Mouse (Mus musculus) liver, embryonic 14.5 days (tissue): ENCODE measurements around the gene Zfp512b.

ENCODE experiments used
- CTCF ChIP-seq: IDR thresholded peaks from 2 replicates; pipeline ENCODE4 v1.5.1; 2016; ENCODE audit warnings: antibody characterized with exemption, low read depth, control low read depth
- EP300 ChIP-seq: IDR thresholded peaks from 2 replicates; pipeline ENCODE4 v1.6.1; 2016; ENCODE audit warnings: antibody characterized with exemption, low read depth

DNA sequence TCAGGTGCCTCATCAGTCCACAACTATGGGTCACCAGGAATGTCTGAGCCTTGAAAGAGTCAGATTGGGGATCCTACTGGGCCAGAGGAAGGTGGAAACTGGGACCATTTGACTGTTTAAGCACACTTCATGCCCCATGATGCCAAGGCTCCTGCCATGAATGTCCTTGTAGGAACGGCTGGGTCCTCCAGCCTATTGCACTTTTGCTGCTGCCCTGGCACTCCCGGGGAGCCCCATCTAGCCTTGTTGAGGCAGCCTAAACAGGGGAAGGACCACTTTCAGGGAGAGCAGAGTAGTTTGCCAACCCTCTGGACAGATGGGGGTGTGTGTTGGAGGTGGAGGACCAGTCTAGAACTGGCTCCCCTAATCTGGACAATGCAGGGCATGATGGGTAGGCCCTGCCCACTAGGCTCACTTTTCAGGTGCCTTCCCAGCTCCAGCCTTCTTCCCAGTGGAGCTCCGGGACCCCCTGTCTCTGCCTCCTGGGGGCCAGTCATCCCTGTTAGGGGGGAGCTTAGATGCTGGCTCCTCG is 8.1 kb downstream of the Zfp512b start, which contains the start of gene Uckl1:
- TF ChIP-seq EP300 = no peak
- TF ChIP-seq CTCF = no peak
